Mouse (Mus musculus): Measurements from ENCODE around the gene Aipl1. TPM values are rescaled to one million over a fixed set of nuclear protein-coding genes. Genes with fewer than 3 reads are reported as not detected.

Aipl1 gene
- polyA plus RNA-seq, 1 experiment from 2014 or later, result 0.39 TPM

Other genes starting within 250 kb of the Aipl1 start
- 192 and 213 TPM in 2 replicates for gene Pimreg, start 4.5 kb upstream of the Aipl1 start, polyA plus RNA-seq (2016; fragmentation: Nextera tagmentation; extraction: Ambion mirVana)
- gene Pitpnm3, start 98.3 kb upstream of the Aipl1 start, polyA plus RNA-seq (2016; fragmentation: Nextera tagmentation; extraction: Ambion mirVana), result 0.03 and 0.04 TPM in 2 replicates
- 0.68 and 0.83 TPM in 2 replicates for gene Gm43951, start 169.3 kb upstream of the Aipl1 start, polyA plus RNA-seq (2016; fragmentation: Nextera tagmentation; extraction: Ambion mirVana)
- gene 4933427D14Rik, start 169.9 kb upstream of the Aipl1 start, polyA plus RNA-seq (2016; fragmentation: Nextera tagmentation; extraction: Ambion mirVana), result 11.7 and 13.2 TPM in 2 replicates
- gene Txndc17, start 170.0 kb upstream of the Aipl1 start, polyA plus RNA-seq (2016; fragmentation: Nextera tagmentation; extraction: Ambion mirVana), result 190 and 199 TPM in 2 replicates
- gene Med31, start 178.1 kb upstream of the Aipl1 start, polyA plus RNA-seq (2016; fragmentation: Nextera tagmentation; extraction: Ambion mirVana), result 44.7 and 47.4 TPM in 2 replicates
- gene Slc13a5, start 229.7 kb upstream of the Aipl1 start, polyA plus RNA-seq (2016; fragmentation: Nextera tagmentation; extraction: Ambion mirVana), result 0.10 and 0.20 TPM in 2 replicates

Data from limb, embryonic 10.5 days (tissue).